Mouse (Mus musculus): ENCODE measurements around the gene Zfp385c.

- TF ChIP-seq CTCF (IDR thresholded peaks at IDR 0.05; ENCODE audit: low read depth), result no peak
- no peak for TF ChIP-seq EP300 (IDR thresholded peaks at IDR 0.05; ENCODE audit: low read depth)
Observed at GRCm38 (mm10) chr11:100722493-100723028, 30.3 kb upstream of the Zfp385c start.

Measured in liver, embryonic 14.5 days (tissue).